Mouse (Mus musculus) CH12.LX (cell line): ENCODE measurements around the gene Plxna1. TPM values are rescaled to one million over a fixed set of nuclear protein-coding genes. Genes with fewer than 3 reads are reported as not detected.
A peak's percentile ranks its signal among the peaks of the same experiment; 100 is the strongest.

Experiments used
- DNase-seq: peaks from one replicate; pipeline ENCODE4 v3.0.0-alpha.2; 2013; ENCODE audit errors: extremely low read depth
- H3K27ac ChIP-seq: 2 replicates; pipeline ENCODE4 v1.5.1; 2012; ENCODE audit warnings: low read depth, mild to moderate bottlenecking, control low read depth, moderate library complexity; ENCODE audit not compliant: insufficient read depth
- H3K27me3 ChIP-seq: replicated peaks from 2 replicates; pipeline ENCODE3; 2012; ENCODE audit warnings: inconsistent platforms
- H3K36me3 ChIP-seq, 2 experiments: replicated peaks in 1 of 2; 2 replicates each; pipeline versions ENCODE3 to v1.6.1; 2012; ENCODE audit warnings: inconsistent platforms in 1 of 2, low read length in 1 of 2, mild to moderate bottlenecking in 1 of 2, mixed read lengths in 1 of 2, moderate library complexity in 1 of 2; ENCODE audit not compliant: control insufficient read depth in 1 of 2, insufficient read depth in 1 of 2
- H3K4me1 ChIP-seq, 2 experiments: 2 replicates each; pipeline ENCODE4 v1.6.1; 2012; ENCODE audit warnings: inconsistent platforms in 1 of 2, moderate library complexity in 1 of 2; ENCODE audit not compliant: insufficient read depth in 2 of 2, control insufficient read depth in 1 of 2
- H3K4me2 ChIP-seq: 2 replicates; pipeline ENCODE4 v1.6.1; 2012; ENCODE audit warnings: low read depth, mild to moderate bottlenecking, control low read depth; ENCODE audit not compliant: poor library complexity, insufficient read depth, severe bottlenecking
- H3K4me3 ChIP-seq, 3 experiments: fragments of 150-350 bp in 1 of 3; sonication (generic) in 1 of 3; replicated peaks in 1 of 3; 2 replicates each; pipeline versions ENCODE3 to v1.5.1; 2011 to 2012; ENCODE audit warnings: low read depth in 2 of 3, low read length in 2 of 3, mild to moderate bottlenecking in 2 of 3, moderate library complexity in 2 of 3, control low read depth in 1 of 3, improper control_type of control experiment in 1 of 3, inconsistent platforms in 1 of 3, mixed read lengths in 1 of 3; ENCODE audit not compliant: poor library complexity in 1 of 3
- H3K79me2 ChIP-seq: replicated peaks from 2 replicates; pipeline ENCODE4 v1.6.1; 2012; ENCODE audit warnings: mild to moderate bottlenecking, moderate library complexity; ENCODE audit not compliant: control insufficient read depth, poor library complexity, insufficient read depth, severe bottlenecking; ENCODE audit errors: extremely low read depth
- H3K9ac ChIP-seq: 2 replicates; pipeline ENCODE4 v1.6.1; 2012; ENCODE audit warnings: low read depth, mild to moderate bottlenecking, control low read depth, moderate library complexity; ENCODE audit not compliant: insufficient read depth
- H3K9me3 ChIP-seq: replicated peaks from 2 replicates; pipeline ENCODE3; 2012; ENCODE audit warnings: low read length, inconsistent platforms, mixed read lengths
- CHD1 ChIP-seq: IDR thresholded peaks from 2 replicates; pipeline ENCODE4 v1.6.1; 2012; ENCODE audit warnings: low read depth, low read length, improper control_type of control experiment, inconsistent platforms
- EP300 ChIP-seq: IDR thresholded peaks from 2 replicates; pipeline ENCODE4 v1.6.1; 2011; ENCODE audit warnings: low read length, improper control_type of control experiment
- GABPA ChIP-seq: IDR thresholded peaks from 2 replicates; pipeline ENCODE4 v1.6.1; 2012; ENCODE audit warnings: low read depth, low read length, improper control_type of control experiment, inconsistent platforms; ENCODE audit not compliant: insufficient replicate concordance
- IRF4 ChIP-seq: IDR thresholded peaks from 2 replicates; pipeline ENCODE4 v1.6.1; 2014; ENCODE audit warnings: low read depth, mild to moderate bottlenecking, inconsistent platforms, low read length, improper control_type of control experiment
- MAX ChIP-seq: IDR thresholded peaks from 2 replicates; pipeline ENCODE4 v1.6.1; 2011; ENCODE audit warnings: low read length, improper control_type of control experiment
- MAZ ChIP-seq: IDR thresholded peaks from 2 replicates; pipeline ENCODE4 v1.6.1; 2012; ENCODE audit warnings: low read depth, mild to moderate bottlenecking, inconsistent platforms, low read length, improper control_type of control experiment, moderate library complexity
- MXI1 ChIP-seq: IDR thresholded peaks from 2 replicates; pipeline ENCODE4 v1.6.1; 2011; ENCODE audit warnings: mild to moderate bottlenecking, low read depth, low read length, improper control_type of control experiment
- MYC ChIP-seq: IDR thresholded peaks from 2 replicates; pipeline ENCODE4 v1.6.1; 2011; ENCODE audit warnings: low read depth, mild to moderate bottlenecking, improper control_type of control experiment, low read length
- NELFE ChIP-seq: IDR thresholded peaks from 2 replicates; pipeline ENCODE4 v1.6.1; 2011; ENCODE audit warnings: low read depth, low read length, improper control_type of control experiment
- NRF1 ChIP-seq: IDR thresholded peaks from 2 replicates; pipeline ENCODE4 v1.6.1; 2014; ENCODE audit warnings: low read depth, mild to moderate bottlenecking, inconsistent platforms, low read length, improper control_type of control experiment, moderate library complexity
- PAX5 ChIP-seq: IDR thresholded peaks from 2 replicates; pipeline ENCODE4 v1.6.1; 2012; ENCODE audit warnings: low read length, inconsistent platforms, mixed read lengths
- POLR2A ChIP-seq: IDR thresholded peaks from 2 replicates; pipeline ENCODE4 v1.6.1; 2011; ENCODE audit warnings: low read depth, mild to moderate bottlenecking, improper control_type of control experiment, low read length
- SIN3A ChIP-seq: IDR thresholded peaks from 2 replicates; pipeline ENCODE4 v1.6.1; 2012; ENCODE audit warnings: low read length, improper control_type of control experiment, inconsistent platforms
- TBP ChIP-seq: conservative IDR thresholded peaks from 2 replicates; pipeline ENCODE4 v1.6.1; 2011; ENCODE audit warnings: low read depth, low read length, improper control_type of control experiment
- TCF12 ChIP-seq: IDR thresholded peaks from 2 replicates; pipeline ENCODE4 v1.6.1; 2014; ENCODE audit warnings: low read depth, mild to moderate bottlenecking, inconsistent platforms, low read length, improper control_type of control experiment
- UBTF ChIP-seq: IDR thresholded peaks from 2 replicates; pipeline ENCODE4 v1.6.1; 2012; ENCODE audit warnings: low read depth, mild to moderate bottlenecking, inconsistent platforms, low read length, improper control_type of control experiment, moderate library complexity
- USF2 ChIP-seq: conservative IDR thresholded peaks from 2 replicates; pipeline ENCODE4 v1.6.1; 2011; ENCODE audit warnings: low read depth, low read length, improper control_type of control experiment
- ZC3H11A ChIP-seq: IDR thresholded peaks from 2 replicates; pipeline ENCODE4 v1.6.1; 2012; ENCODE audit warnings: low read depth, mild to moderate bottlenecking, inconsistent platforms, low read length, improper control_type of control experiment
- ZNF384 ChIP-seq: IDR thresholded peaks from 2 replicates; pipeline ENCODE4 v1.6.1; 2012; ENCODE audit warnings: low read depth, low read length, improper control_type of control experiment, inconsistent platforms
- dilution Hi-C: fragments of 300-500 bp; cut with MboI; formaldehyde crosslinking; loops from 2 replicates; pipeline ENCODE4 v1.14.3; 2020; ENCODE audit warnings: low sequenced_read_pairs; ENCODE audit not compliant: extremely low pct_unique_long_range_greater_than_20kb, extremely low pct_ligation_motif_present
- in situ Hi-C: fragments of 300-500 bp; cut with MboI; formaldehyde crosslinking; loops from 3 replicates; pipeline ENCODE4 v1.14.3; 2019; ENCODE audit warnings: low sequenced_read_pairs, low pct_ligation_motif_present, low pct_unique_long_range_greater_than_20kb, mixed read lengths
- polyA plus RNA-seq: library from polyadenylated mRNA; unstranded; fragments of >175 nt; gene quantifications from 2 replicates; pipeline ENCODE4 v1.2.1, GENCODE M21; 2012; ENCODE audit warnings: low read depth; ENCODE audit not compliant: insufficient read length
- total RNA-seq, 2 experiments: library from RNA; depleted of rRNA; stranded (reverse); fragments of 300-350 nt in 1 of 2; fragments of >200 nt in 1 of 2; gene quantifications; 2 replicates each; pipeline ENCODE4 v1.2.3; 2012 to 2014

Gene Plxna1
- total and polyA plus RNA-seq, 3 experiments: 8.9 to 29.5 (median 18.5) TPM

DNA sequence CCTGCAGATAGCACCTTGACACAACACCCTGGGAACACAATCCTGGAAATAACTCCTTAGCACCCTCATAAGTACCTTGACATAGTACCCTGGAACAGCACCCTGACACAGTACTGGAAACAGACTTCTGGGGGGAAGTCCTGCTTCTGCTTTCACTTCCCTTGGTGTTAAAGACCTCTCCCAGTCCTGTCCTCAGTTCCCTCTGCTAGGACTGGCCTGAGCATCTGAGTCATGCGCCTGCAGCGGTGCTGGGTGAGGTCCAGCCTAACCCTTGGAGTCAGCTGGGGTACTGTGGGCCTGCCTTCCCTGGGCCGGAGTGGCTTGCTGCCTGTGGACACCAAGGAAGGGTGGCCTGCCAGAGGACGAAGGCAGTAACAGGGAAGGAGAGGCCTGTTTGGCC is 81.9 kb downstream of the Plxna1 start (continued):
- TF ChIP-seq ZNF384: no peak
- TF ChIP-seq MAX: no peak
- no peak for TF ChIP-seq ZC3H11A
- TF ChIP-seq UBTF: no peak
- TF ChIP-seq MXI1: no peak
- no peak for TF ChIP-seq USF2
- TF ChIP-seq TCF12: peak; percentile 67; the same call in 1 of the 2 replicates
- TF ChIP-seq POLR2A: no peak
- peak; percentile 53 for TF ChIP-seq NRF1

GRCm38 (mm10) chr6:89271731-89272475 is 90.5 kb downstream of the Plxna1 start:
- Histone ChIP-seq H3K9ac (no peak overlapping the region), H3K79me2 (no peaks in the 10 kb centered on the region), H3K9me3 (no peaks in the 10 kb centered on the region), H3K4me2 (no peak overlapping the region), H3K36me3 (peaks cover 0 to 74% of the 10 kb centered on the region in 2 experiments), H3K4me3 (no peak overlapping the region), H3K27me3 (no peaks in the 10 kb centered on the region), H3K4me1 (peaks cover 0 to 26% of the 10 kb centered on the region in 2 experiments; a peak in 2 of 4 replicates), H3K27ac (no peak overlapping the region)
- TF ChIP-seq CHD1: no peak
- no peak for TF ChIP-seq NELFE
- dilution Hi-C loops: no loop called here
- no peak for DNase-seq
- in situ Hi-C loops: no loop called here

DNA sequence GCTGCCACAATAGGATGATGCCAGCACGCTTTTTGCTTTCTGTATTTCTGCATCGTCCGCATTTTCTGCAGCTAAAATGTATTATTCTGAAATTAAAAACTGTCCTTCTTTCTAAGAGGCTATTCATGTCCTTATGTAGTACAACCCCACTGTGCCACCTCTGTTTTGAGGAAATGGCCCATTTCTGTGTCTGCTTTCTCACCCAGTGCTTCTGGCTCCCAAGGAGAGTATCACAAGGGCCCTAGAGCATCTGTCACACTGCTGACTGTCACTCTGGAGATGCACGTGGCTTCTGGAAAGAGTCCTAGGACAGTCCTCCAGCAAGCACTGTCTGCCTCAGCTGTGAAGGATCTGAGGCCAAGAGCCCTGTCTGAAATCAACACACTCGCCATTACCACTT is 95.2 kb downstream of the Plxna1 start:
- Histone ChIP-seq H3K4me1 (peaks cover 2 to 30% of the 10 kb centered on the region in 2 experiments; a peak in 3 of 4 replicates), H3K27me3 (no peaks in the 10 kb centered on the region), H3K9ac (no peak overlapping the region), H3K9me3 (no peaks in the 10 kb centered on the region), H3K36me3 (peaks cover 0 to 37% of the 10 kb centered on the region in 2 experiments), H3K27ac (no peak overlapping the region), H3K79me2 (no peaks in the 10 kb centered on the region), H3K4me3 (no peak overlapping the region), H3K4me2 (no peak overlapping the region)
- in situ Hi-C loops: no loop called here
- DNase-seq: no peak
- TF ChIP-seq MAZ (no peak), ZC3H11A (no peak), NELFE (no peak), PAX5 (no peak), USF2 (no peak), TCF12 (no peak), MYC (no peak), IRF4 (no peak), SIN3A (no peak), TBP (no peak), GABPA (no peak), EP300 (no peak)
- dilution Hi-C loops: no loop called here

Other genes with a start within 250 kb of the Plxna1 start
- 32.0 and 41.5 TPM in 2 replicates for gene Chchd6, start 233.0 kb upstream of the Plxna1 start, total RNA-seq (2012; rRNA removed)
- gene Chchd6, start 233.0 kb upstream of the Plxna1 start, total RNA-seq (2014; rRNA removed): 32.4 and 33.3 TPM in 2 replicates
- gene Chchd6, start 233.0 kb upstream of the Plxna1 start, polyA plus RNA-seq: 41.3 and 41.7 TPM in 2 replicates